Mouse (Mus musculus) layer of hippocampus, postnatal 36 days (tissue): ENCODE data around the gene Pqbp1. TPM values are rescaled to one million over a fixed set of nuclear protein-coding genes. Genes with fewer than 3 reads are reported as not detected.

Experiments
- DNase-seq, 2 experiments: peaks; one replicate each; pipeline ENCODE4 v3.0.0; 2022
- total RNA-seq, 2 experiments: library from RNA; stranded (reverse); gene quantifications; 2 replicates each; pipeline ENCODE4 v1.2.3; 2021

Gene Pqbp1
- total RNA-seq, 2 experiments from 2014 or later: 82.7 to 83.6 TPM

DNA sequence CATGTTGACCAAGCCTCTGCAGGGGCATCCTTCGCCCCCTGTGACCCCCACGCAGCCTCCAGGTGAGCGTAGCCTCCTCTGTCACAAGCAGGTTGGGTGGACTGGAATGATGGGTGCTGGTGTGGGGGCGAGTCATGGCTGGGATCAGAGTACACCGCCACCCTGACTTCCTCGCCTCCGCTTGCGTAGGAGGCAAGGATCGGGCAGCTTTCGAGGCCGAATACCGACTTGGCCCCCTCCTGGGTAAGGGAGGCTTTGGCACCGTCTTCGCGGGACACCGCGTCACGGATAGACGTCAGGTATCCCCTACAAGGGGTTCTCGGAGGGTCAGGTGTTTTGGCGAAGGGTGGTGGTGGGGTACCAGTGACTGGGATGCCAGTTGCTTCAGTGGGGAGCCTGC, 20.6 kb downstream of the Pqbp1 start:
- DNase-seq: peak; percentile 25 to 32

DNA sequence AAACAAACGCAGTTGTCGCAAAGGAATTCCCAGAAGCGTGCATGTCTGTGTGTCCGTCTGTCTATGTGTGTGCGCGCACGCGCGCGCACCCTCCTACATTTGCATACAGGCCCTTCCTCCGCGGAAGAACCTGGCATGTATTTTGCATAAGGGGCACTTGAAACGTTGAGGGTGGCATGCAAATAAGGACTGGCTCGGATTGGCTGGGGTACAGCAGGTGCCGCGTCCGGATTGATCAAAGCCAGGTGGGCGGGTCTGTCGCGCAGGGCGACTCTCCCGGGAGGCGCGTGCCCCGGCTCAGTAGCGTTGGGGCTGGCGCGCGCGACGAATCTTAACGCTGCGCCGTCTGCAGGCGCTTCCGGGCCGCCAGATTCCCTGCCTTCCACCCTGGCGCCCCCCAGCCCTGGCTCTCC, 21.1 kb downstream of the Pqbp1 start, which contains the start of gene Pim2:
Pim2 (plus strand) TSS at position 256 of the 413 bp plus-strand sequence.
- DNase-seq: peak; percentile 73 to 76

DNA sequence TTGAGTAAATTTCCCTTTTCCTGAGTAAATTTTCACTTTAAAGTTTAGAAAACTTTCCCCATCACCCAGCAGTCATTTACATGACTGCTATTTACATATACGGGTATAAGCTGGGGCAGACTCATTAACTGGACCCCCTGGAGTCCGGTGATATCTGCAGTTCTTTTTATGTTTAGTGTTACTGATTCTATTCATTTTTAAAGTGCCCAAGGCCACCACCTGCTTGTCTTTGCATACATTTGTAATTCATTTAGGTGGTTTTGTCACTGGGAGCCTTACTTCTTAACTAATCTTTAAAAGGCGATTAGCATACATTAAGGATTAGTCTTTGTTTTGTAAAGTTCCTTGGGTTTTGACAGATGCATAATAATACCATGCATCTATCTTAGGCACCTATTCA, 29.2 kb downstream of the Pqbp1 start:
- DNase-seq: no peak

DNA sequence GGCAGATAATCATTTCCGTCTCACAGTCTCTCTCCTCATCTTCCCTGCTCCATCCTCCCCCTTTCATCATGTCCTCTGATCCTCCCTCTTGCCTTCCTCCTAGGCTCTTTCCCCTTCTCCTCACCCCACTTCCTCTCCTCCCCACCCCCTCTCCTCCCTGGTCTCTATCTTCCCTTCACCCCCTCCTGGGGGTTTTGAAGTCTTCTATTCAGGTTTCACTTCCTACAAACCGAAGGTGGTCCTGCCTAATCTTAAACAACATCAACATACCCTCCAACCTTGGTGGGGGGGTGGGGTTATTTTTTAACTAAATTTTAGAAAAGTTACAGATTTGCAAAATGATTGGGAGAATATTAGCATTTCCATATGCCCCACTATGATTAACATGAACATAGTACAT, 30.6 kb downstream of the Pqbp1 start:
- no peak for DNase-seq

DNA sequence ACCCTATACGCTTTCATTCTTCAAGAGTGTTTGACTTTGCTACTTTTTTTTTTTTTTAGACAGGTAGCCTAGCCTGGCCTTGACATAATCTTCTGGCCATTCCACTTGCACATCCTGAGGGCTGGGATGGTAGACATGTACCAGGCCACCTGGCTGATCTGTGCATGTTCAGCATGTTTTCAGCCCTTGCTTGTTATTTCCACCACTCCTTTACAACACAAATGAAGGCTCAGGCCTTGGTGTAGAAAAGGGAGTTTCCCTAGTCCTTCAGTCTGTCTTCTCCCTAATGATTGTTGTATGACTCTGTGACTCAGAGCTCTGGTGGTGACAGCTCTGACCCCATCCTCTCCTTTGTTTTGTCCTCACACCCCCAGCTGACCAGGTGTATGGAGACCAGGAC, 31.9 kb downstream of the Pqbp1 start:
- no peak for DNase-seq

DNA sequence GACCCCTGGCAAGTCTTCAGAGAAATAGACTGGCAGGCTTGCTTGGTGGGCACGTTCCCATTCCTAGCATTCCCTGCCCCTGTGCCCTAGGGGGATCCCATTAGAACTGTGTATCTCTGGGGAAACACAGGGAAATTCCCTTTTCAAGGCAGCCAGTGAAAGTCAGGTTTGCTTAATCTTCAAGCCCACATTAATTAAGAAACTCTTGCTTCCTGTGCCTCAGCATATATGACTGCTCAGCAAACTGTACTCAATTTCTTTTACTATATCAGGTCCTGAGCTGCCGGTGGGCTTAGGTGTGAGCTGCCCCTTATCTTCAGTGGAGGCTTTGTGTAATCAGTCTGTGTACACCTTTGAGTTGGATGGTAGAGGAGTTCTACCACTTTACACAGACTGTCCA, 33.3 kb downstream of the Pqbp1 start:
- no peak for DNase-seq

DNA sequence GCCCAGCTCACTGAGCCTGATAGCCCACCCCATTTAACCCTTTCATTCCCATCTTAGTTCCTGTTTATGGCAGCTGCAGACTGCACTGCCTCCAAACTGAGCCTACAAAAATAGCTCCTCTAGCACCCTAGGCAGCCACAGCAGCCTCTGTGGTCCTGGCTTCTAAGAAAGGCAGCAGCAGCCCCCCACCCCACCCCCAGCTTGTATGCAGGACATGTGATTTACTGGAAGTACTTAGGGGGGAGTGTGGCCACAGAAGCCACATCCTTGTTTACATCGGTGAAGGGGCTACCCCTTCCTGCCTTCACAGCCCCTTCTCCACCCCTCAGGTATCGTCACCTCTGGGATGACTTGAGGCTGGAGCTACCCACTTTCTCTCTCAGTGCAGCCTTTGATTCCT, 33.7 kb downstream of the Pqbp1 start:
- no peak for DNase-seq

DNA sequence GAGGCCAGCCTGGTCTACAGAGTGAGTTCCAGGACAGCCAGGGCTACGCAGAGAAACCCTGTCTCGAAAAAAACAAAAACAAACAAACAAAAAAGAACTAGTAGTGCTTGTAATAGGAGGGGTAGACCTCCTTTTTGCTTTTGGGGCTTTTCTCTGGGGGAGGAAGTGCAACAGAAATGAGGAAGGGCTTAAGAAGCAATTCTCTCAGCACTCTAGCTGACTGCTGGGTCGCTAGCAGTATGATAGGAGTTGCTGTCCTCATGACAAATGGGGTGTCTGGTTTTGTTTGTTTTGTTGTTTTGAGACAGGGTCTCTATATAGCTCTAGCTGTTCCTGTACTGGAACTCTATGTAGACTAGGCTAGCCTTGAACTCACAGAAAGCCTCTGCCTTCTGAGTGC, 34.5 kb downstream of the Pqbp1 start:
- DNase-seq: no peak

DNA sequence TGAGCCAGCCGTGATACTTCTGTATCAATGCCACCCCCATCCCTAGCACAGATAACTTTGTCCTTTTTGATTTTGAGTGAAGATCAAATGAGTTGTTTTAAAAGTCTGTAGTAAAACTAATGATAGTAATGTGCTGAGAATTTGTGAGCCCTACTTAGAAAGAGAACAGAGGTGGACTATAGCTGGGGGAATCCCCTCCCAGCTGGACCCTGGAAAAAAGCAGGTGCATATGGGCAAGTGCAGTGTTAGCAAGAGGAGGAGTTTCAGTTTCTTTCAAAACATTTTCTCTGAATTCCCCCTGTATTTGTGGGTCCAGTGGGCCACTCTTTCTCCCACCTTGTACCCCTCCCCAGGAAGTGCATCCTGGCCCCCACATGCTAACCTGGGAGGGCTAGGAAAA, 35.9 kb downstream of the Pqbp1 start:
- DNase-seq: no peak

DNA sequence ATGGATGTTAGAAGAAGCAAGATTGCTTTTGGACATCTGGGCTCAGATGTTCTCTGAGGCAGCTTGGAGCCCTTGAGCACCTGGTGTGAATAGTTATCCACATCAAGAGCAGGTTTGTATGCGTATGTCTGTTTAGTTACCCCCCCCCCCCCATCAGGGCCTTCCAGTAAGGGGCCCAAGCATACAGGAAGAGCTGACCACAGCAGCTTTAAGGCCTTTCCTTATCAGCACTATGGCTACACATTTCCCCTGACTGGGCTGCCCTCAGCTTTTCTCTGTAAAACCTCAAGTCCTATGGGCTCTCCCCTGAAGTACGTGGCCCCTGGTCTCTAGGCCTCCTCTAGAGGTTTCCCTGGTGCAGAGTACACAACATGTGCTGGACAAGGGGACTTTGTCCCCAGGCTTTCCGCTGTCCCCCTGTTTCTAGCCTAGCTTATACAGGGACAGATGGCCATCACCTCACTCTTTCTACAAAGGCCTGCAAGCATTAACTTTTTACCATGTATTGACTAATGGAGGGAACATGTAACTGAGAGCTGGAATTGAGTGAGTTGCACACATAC, 39.8 kb downstream of the Pqbp1 start:
- DNase-seq: no peak

DNA sequence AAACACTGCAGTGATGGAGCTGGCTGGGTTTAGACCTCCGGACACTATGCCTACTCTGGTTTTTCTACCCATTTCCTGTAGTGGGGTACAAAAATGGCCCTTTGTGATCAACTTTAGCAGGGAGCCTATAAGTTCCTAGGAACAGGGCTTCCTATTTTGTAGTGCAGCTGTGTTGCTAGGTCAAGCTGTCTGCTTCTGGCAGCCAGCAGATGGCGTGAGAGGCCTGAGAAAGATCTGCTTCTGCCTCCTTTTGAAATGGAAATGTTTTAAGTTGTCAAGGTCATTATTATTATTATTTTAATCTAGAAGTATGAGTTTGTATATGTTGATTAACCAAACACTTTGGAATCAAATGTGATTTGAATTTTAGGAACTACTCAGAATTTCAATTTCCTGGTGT, 44.5 kb downstream of the Pqbp1 start:
- DNase-seq: no peak

DNA sequence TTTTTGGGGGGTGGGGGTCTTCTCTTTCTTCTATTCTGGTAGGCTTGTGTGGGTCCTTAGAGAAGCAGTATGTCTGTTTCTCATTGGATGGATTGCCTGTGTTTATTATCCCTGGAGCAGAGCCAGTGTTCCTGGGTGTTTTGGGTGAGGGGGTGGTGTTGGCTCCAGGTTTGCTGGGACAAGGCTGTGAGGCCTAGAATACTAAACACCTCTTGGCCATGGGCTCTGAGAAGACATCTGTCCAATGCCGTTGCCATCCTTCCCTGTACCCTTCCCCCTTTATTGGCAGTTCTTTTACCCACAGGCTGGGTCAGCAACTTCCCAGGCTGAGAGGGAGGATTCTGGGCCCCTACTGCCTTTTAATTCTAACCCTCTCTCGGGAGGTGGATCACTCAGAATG, 51.2 kb downstream of the Pqbp1 start:
- peak; percentile 5 to 6 for DNase-seq

Other genes with a start within 250 kb of the Pqbp1 start
- under 1 TPM; 0.62 to 0.99 TPM for gene Prickle3, start 242.0 kb downstream of the Pqbp1 start, total RNA-seq
- 1 to 10 TPM; 5.1 to 5.7 TPM for gene Plp2, start 227.9 kb downstream of the Pqbp1 start, total RNA-seq
- under 1 TPM; 0.15 to 0.30 TPM for gene Magix, start 218.0 kb downstream of the Pqbp1 start, total RNA-seq
- 10 to 100 TPM; 35.0 to 36.2 TPM for gene Gpkow, start 202.1 kb downstream of the Pqbp1 start, total RNA-seq
- gene Wdr45, start 184.9 kb downstream of the Pqbp1 start, total RNA-seq: 10 to 100 TPM; 56.6 to 65.1 TPM
- under 1 TPM in 1 of 2 experiments, not detected in 1; 0.61 TPM for gene Gm45208, start 177.0 kb downstream of the Pqbp1 start, total RNA-seq
- gene Praf2, start 170.8 kb downstream of the Pqbp1 start, total RNA-seq: 100 to 1,000 TPM; 101 to 104 TPM
- gene Ccdc120, start 148.4 kb downstream of the Pqbp1 start, total RNA-seq: 10 to 100 TPM; 14.3 to 16.0 TPM
- gene Tfe3, start 136.7 kb downstream of the Pqbp1 start, total RNA-seq: 10 to 100 TPM; 26.7 to 27.4 TPM
- 100 to 1,000 TPM in 1 of 2 experiments, 10 to 100 TPM in 1; 92.2 to 106 TPM for gene Gripap1, start 109.5 kb downstream of the Pqbp1 start, total RNA-seq
- gene Kcnd1, start 77.0 kb downstream of the Pqbp1 start, total RNA-seq: 10 to 100 TPM in 1 of 2 experiments, 1 to 10 TPM in 1; 7.3 to 10.3 TPM
- gene Otud5, start 57.9 kb downstream of the Pqbp1 start, total RNA-seq: 10 to 100 TPM; 79.8 to 82.6 TPM
- gene Pim2, start 21.0 kb downstream of the Pqbp1 start, total RNA-seq: 10 to 100 TPM; 57.8 to 58.6 TPM
- 10 to 100 TPM; 39.9 to 40.9 TPM for gene Slc35a2, start 15.2 kb downstream of the Pqbp1 start, total RNA-seq
- gene Timm17b, start 88 bp upstream of the Pqbp1 start, total RNA-seq: 10 to 100 TPM; 22.2 to 24.0 TPM
- not detected for gene Gm10491, start 8.6 kb upstream of the Pqbp1 start, total RNA-seq
- gene Gm10490, start 10.3 kb upstream of the Pqbp1 start, total RNA-seq: 1 to 10 TPM in 1 of 2 experiments, not detected in 1; 1.2 TPM
- gene Pcsk1n, start 20.6 kb upstream of the Pqbp1 start, total RNA-seq: 100 to 1,000 TPM; 365 to 412 TPM
- not detected for gene Eras, start 29.3 kb upstream of the Pqbp1 start, total RNA-seq
- gene Hdac6, start 48.6 kb upstream of the Pqbp1 start, total RNA-seq: 10 to 100 TPM; 50.6 to 50.8 TPM
- gene Gata1, start 78.8 kb upstream of the Pqbp1 start, total RNA-seq: not detected
- under 1 TPM in 1 of 2 experiments, not detected in 1; 0.81 TPM for gene Glod5, start 119.2 kb upstream of the Pqbp1 start, total RNA-seq
- 10 to 100 TPM; 19.1 to 19.8 TPM for gene Suv39h1, start 175.5 kb upstream of the Pqbp1 start, total RNA-seq
- gene Was, start 191.2 kb upstream of the Pqbp1 start, total RNA-seq: 1 to 10 TPM in 1 of 2 experiments, under 1 TPM in 1; 0.81 to 1.2 TPM
- gene Wdr13, start 233.6 kb upstream of the Pqbp1 start, total RNA-seq: 100 to 1,000 TPM; 215 to 227 TPM
- 100 to 1,000 TPM in 1 of 2 experiments, 10 to 100 TPM in 1; 83.4 to 113 TPM for gene Rbm3, start 246.6 kb upstream of the Pqbp1 start, total RNA-seq